Comparison of ENCODE assay signal across 8 mouse cellular contexts in genomic region chr4:137728399-137729154, GRCm38 (mm10).
A peak's percentile ranks its signal among the peaks of the same experiment; 100 is the strongest.
DNase-seq lines count a peak whose midpoint lies in the region; ATAC-seq lines count a peak whose summit lies in the region.

No protein-coding gene starts in this region.

- peak overlapping the region; percentile 51 for H3K4me2 ChIP-seq in intestine, embryonic 15.5 days (replicated peaks)

- H3K27me3 ChIP-seq in intestine, embryonic 15.5 days (replicated peaks): peaks cover 35% of the 10 kb centered on the region

- peak overlapping the region; percentile 8; the same call in 1 of the 2 replicates for H3K9ac ChIP-seq in intestine, embryonic 15.5 days

- 10% methylated on average over 17 of the region's 17 CpGs for WGBS in intestine, embryonic 15.5 days

- H3K9me3 ChIP-seq in intestine, embryonic 15.5 days: no peaks in the 10 kb centered on the region

- peak; percentile 37 for ATAC-seq in intestine, embryonic 15.5 days

- DNase-seq in gastrocnemius, postnatal 10 days: peak; percentile 39
- DNase-seq in gastrocnemius, postnatal 4 days (ENCODE audit: low spot score in 2 of 2): no peak
- DNase-seq in thymus, postnatal 14 days: peak; percentile 35
- DNase-seq in thymus, postnatal 36 days: no peak
- peak; percentile 58 for DNase-seq in neural tube, embryonic 10.5 days (ENCODE audit: extremely low spot score, low spot score)
- DNase-seq in adipocyte (ENCODE audit: low spot score): no peak
- no peak for DNase-seq in ovary, adult 18-20 months (ENCODE audit: low spot score)

- peak overlapping the region; percentile 16; the same call in 1 of the 2 replicates for H3K4me3 ChIP-seq in intestine, embryonic 15.5 days (replicated peaks)

- H3K36me3 ChIP-seq in intestine, embryonic 15.5 days: no peaks in the 10 kb centered on the region

- no peak overlapping the region for H3K27ac ChIP-seq in intestine, embryonic 15.5 days

- peaks cover 32% of the 10 kb centered on the region for H3K4me1 ChIP-seq in intestine, embryonic 15.5 days (replicated peaks)

Comparison
In these comparisons a context has a peak if more than half of its experiments do, and no peak if none do; other contexts are left out.
1. DNase-seq: peak in gastrocnemius, postnatal 10 days (single experiment), thymus, postnatal 14 days (single experiment) and neural tube, embryonic 10.5 days (single experiment); none in gastrocnemius, postnatal 4 days (0 of 2), thymus, postnatal 36 days (0 of 2), adipocyte (single experiment) and ovary, adult 18-20 months (single experiment).